Mouse (Mus musculus): ENCODE results near the gene T.

- TF ChIP-seq POLR2A (IDR thresholded peaks at IDR 0.05; ENCODE audit: low read depth, low read length) (no peak), CTCF (IDR thresholded peaks at IDR 0.05; ENCODE audit: extremely low read depth, insufficient read depth, insufficient read length, insufficient replicate concordance) (no peak)
Observed at GRCm38 (mm10) chr17:8397946-8398345, 36.3 kb upstream of the T start.

Data from spleen, adult 2 months (tissue).